Mouse (Mus musculus) erythroblast, embryonic 14.5 days (primary cell): ENCODE results near the gene Stn1. TPM values are rescaled to one million over a fixed set of nuclear protein-coding genes. Genes with fewer than 3 reads are reported as not detected.

Experiments used
- H3K27me3 ChIP-seq: 2 replicates; pipeline ENCODE4 v1.6.1; 2012; ENCODE audit warnings: inconsistent platforms; ENCODE audit not compliant: control insufficient read depth
- H3K36me3 ChIP-seq: 2 replicates; pipeline ENCODE4 v1.6.1; 2012; ENCODE audit warnings: mild to moderate bottlenecking, inconsistent platforms; ENCODE audit not compliant: control insufficient read depth
- H3K4me1 ChIP-seq: 2 replicates; pipeline ENCODE4 v1.6.1; 2012; ENCODE audit warnings: inconsistent platforms; ENCODE audit not compliant: control insufficient read depth
- H3K4me3 ChIP-seq: replicated peaks from 2 replicates; pipeline ENCODE3; 2012; ENCODE audit warnings: moderate library complexity, mild to moderate bottlenecking, inconsistent platforms
- H3K9me3 ChIP-seq: 2 replicates; pipeline ENCODE4 v1.6.1; 2012; ENCODE audit warnings: low read length, inconsistent platforms, mixed read lengths; ENCODE audit not compliant: control insufficient read depth
- GATA1 ChIP-seq: IDR thresholded peaks from 2 replicates; pipeline ENCODE4 v1.6.1; 2012; ENCODE audit warnings: low read length, inconsistent platforms, mixed read lengths
- TAL1 ChIP-seq: IDR thresholded peaks from 3 replicates; pipeline ENCODE4 v1.6.1; 2012; ENCODE audit warnings: low read length, inconsistent platforms, mixed read lengths
- polyA plus RNA-seq: library from polyadenylated mRNA; stranded (reverse); fragments of >175 nt; gene quantifications from 2 replicates; pipeline ENCODE4 v1.2.3, GENCODE M21; 2012

The Stn1 gene
- polyA plus RNA-seq, 1 experiment = 0.38 TPM

GRCm38 (mm10) chr19:47471808-47472207, 65.5 kb downstream of the Stn1 start:
- H3K36me3 ChIP-seq = no peaks in the 10 kb centered on the region
- H3K4me3 ChIP-seq = no peak overlapping the region
- no peak for TF ChIP-seq GATA1
- no peaks in the 10 kb centered on the region for H3K9me3 ChIP-seq
- peaks cover 12% of the 10 kb centered on the region for H3K27me3 ChIP-seq
- peaks cover 20% of the 10 kb centered on the region for H3K4me1 ChIP-seq

GRCm38 (mm10) chr19:47468750-47469149, 68.6 kb downstream of the Stn1 start:
- H3K9me3 ChIP-seq = peaks cover 3% of the 10 kb centered on the region; the same call in 1 of the 2 replicates
- peaks cover 33% of the 10 kb centered on the region for H3K4me1 ChIP-seq
- TF ChIP-seq TAL1 = no peak
- TF ChIP-seq GATA1 = no peak
- H3K4me3 ChIP-seq = no peak overlapping the region
- H3K36me3 ChIP-seq = no peaks in the 10 kb centered on the region
- H3K27me3 ChIP-seq = peaks cover 41% of the 10 kb centered on the region

GRCm38 (mm10) chr19:47466775-47467174, 70.5 kb downstream of the Stn1 start:
- peaks cover 61% of the 10 kb centered on the region for H3K27me3 ChIP-seq
- TF ChIP-seq GATA1 (no peak), TAL1 (no peak)

GRCm38 (mm10) chr19:47465467-47465866, 71.8 kb downstream of the Stn1 start:
- peaks cover 69% of the 10 kb centered on the region for H3K27me3 ChIP-seq
- H3K9me3 ChIP-seq = peaks cover 11% of the 10 kb centered on the region
- TF ChIP-seq TAL1 (no peak), GATA1 (no peak)
- H3K4me3 ChIP-seq = no peak overlapping the region
- no peaks in the 10 kb centered on the region for H3K36me3 ChIP-seq
- peaks cover 40% of the 10 kb centered on the region for H3K4me1 ChIP-seq

More at GRCm38 (mm10) chr19:47466775-47467174, 70.5 kb downstream of the Stn1 start:
- Histone ChIP-seq H3K9me3 (peaks cover 6% of the 10 kb centered on the region), H3K4me1 (peaks cover 40% of the 10 kb centered on the region), H3K4me3 (no peak overlapping the region), H3K36me3 (no peaks in the 10 kb centered on the region)

GRCm38 (mm10) chr19:47464304-47465241, 72.7 kb downstream of the Stn1 start, which contains the start of gene Sh3pxd2a:
Gene Sh3pxd2a, minus strand, starts transcription at chr19:47464401.
- Histone ChIP-seq H3K36me3 (no peaks in the 10 kb centered on the region), H3K4me3 (peak within 1 kb of the TSS; percentile 72), H3K27me3 (peaks cover 74% of the 10 kb centered on the region), H3K4me1 (peaks cover 43% of the 10 kb centered on the region), H3K9me3 (peaks cover 11% of the 10 kb centered on the region)
- TF ChIP-seq GATA1 (no peak), TAL1 (no peak)

GRCm38 (mm10) chr19:47463636-47464303, 73.5 kb downstream of the Stn1 start:
- H3K4me1 ChIP-seq = peaks cover 43% of the 10 kb centered on the region
- H3K9me3 ChIP-seq = peaks cover 11% of the 10 kb centered on the region
- H3K4me3 ChIP-seq = peak overlapping the region; percentile 72
- no peaks in the 10 kb centered on the region; the same call in 1 of the 2 replicates for H3K36me3 ChIP-seq
- no peak for TF ChIP-seq TAL1
- H3K27me3 ChIP-seq = peaks cover 77% of the 10 kb centered on the region

GRCm38 (mm10) chr19:47463206-47463605, 74.1 kb downstream of the Stn1 start:
- H3K4me1 ChIP-seq = peaks cover 38% of the 10 kb centered on the region
- H3K36me3 ChIP-seq = no peaks in the 10 kb centered on the region; the same call in 1 of the 2 replicates
- peaks cover 11% of the 10 kb centered on the region for H3K9me3 ChIP-seq
- TF ChIP-seq TAL1 (no peak), GATA1 (no peak)
- H3K27me3 ChIP-seq = peaks cover 77% of the 10 kb centered on the region
- H3K4me3 ChIP-seq = peak overlapping the region; percentile 72

GRCm38 (mm10) chr19:47462725-47463124, 74.6 kb downstream of the Stn1 start:
- TF ChIP-seq GATA1 = no peak
- no peak for TF ChIP-seq TAL1
- Histone ChIP-seq H3K4me3 (peak overlapping the region; percentile 72), H3K9me3 (peaks cover 11% of the 10 kb centered on the region), H3K4me1 (peaks cover 35% of the 10 kb centered on the region), H3K27me3 (peaks cover 77% of the 10 kb centered on the region), H3K36me3 (no peaks in the 10 kb centered on the region; the same call in 1 of the 2 replicates)

GRCm38 (mm10) chr19:47461838-47462237, 75.5 kb downstream of the Stn1 start:
- peaks cover 71% of the 10 kb centered on the region for H3K27me3 ChIP-seq
- H3K4me3 ChIP-seq = no peak overlapping the region
- TF ChIP-seq GATA1 (no peak), TAL1 (no peak)
- H3K4me1 ChIP-seq = peaks cover 37% of the 10 kb centered on the region
- no peaks in the 10 kb centered on the region; the same call in 1 of the 2 replicates for H3K36me3 ChIP-seq
- peaks cover 11% of the 10 kb centered on the region for H3K9me3 ChIP-seq
